Mouse (Mus musculus) olfactory bulb, adult 2 months (tissue): Measurements from ENCODE around the gene Gm9573.

Experiments
- CTCF ChIP-seq: fragments of 200-500 bp; IDR thresholded peaks from 2 replicates; pipeline ENCODE4 v1.5.1; 2012; ENCODE audit warnings: low read depth, mild to moderate bottlenecking, low read length, moderate library complexity; ENCODE audit not compliant: insufficient read depth
- POLR2A ChIP-seq: fragments of 200-500 bp; IDR thresholded peaks from 2 replicates; pipeline ENCODE4 v1.6.1; 2012; ENCODE audit warnings: mild to moderate bottlenecking, low read depth, low read length, moderate library complexity; ENCODE audit not compliant: insufficient read depth

- no peak for TF ChIP-seq CTCF
- no peak; the same call in 1 of the 2 replicates for TF ChIP-seq POLR2A
These were observed 40.4 kb upstream of the Gm9573 start for GRCm38 (mm10) chr17:35666851-35667256.
